Comparison of ENCODE assay signal across 8 mouse cellular contexts in genomic region chrX:101332031-101332374, GRCm38 (mm10). TPM values are rescaled to one million over a fixed set of nuclear protein-coding genes. Genes with fewer than 3 reads are reported as not detected.
DNase-seq lines count a peak whose midpoint lies in the region; ATAC-seq and TF ChIP-seq lines count a peak whose summit lies in the region.

No protein-coding gene starts in this region.

- peak overlapping the region; percentile 62 for H3K9ac ChIP-seq in embryonic facial prominence, embryonic 13.5 days
- H3K9ac ChIP-seq in hindbrain, embryonic 16.5 days (ENCODE audit: low read depth, low read length) = peak overlapping the region; percentile 43
- H3K9ac ChIP-seq in midbrain, embryonic 16.5 days (ENCODE audit: low read depth, low read length) = peak overlapping the region; percentile 52; the same call in 1 of the 2 replicates

- no peak for DNase-seq in left cerebral cortex, adult 2 months (ENCODE audit: extremely low spot score in 1 of 2, low spot score in 2 of 2)
- DNase-seq in left cerebral cortex, postnatal 36 days (ENCODE audit: low spot score in 2 of 2) = no peak
- DNase-seq in urinary bladder, postnatal 25 days (ENCODE audit: low spot score) = no peak
- no peak for DNase-seq in adrenal gland, postnatal 10 days
- DNase-seq in cerebellum, adult 9-10 months = no peak

- H3K36me3 ChIP-seq in embryonic facial prominence, embryonic 13.5 days = no peaks in the 10 kb centered on the region
- H3K36me3 ChIP-seq in hindbrain, embryonic 16.5 days (ENCODE audit: control insufficient read depth, insufficient read depth, low read length) = no peaks in the 10 kb centered on the region
- no peaks in the 10 kb centered on the region for H3K36me3 ChIP-seq in midbrain, embryonic 16.5 days (ENCODE audit: control insufficient read depth, insufficient read depth, low read length)

- peaks cover 5% of the 10 kb centered on the region; the same call in 1 of the 2 replicates for H3K4me1 ChIP-seq in embryonic facial prominence, embryonic 13.5 days
- no peaks in the 10 kb centered on the region for H3K4me1 ChIP-seq in hindbrain, embryonic 16.5 days (ENCODE audit: control insufficient read depth, insufficient read depth, low read depth, low read length)
- H3K4me1 ChIP-seq in midbrain, embryonic 16.5 days (ENCODE audit: control insufficient read depth, insufficient read depth, low read length) = no peaks in the 10 kb centered on the region; the same call in none of the 2 replicates

- peak overlapping the region; percentile 91 for H3K27ac ChIP-seq in left cerebral cortex, adult 2 months
- peak overlapping the region; percentile 92 for H3K27ac ChIP-seq in embryonic facial prominence, embryonic 13.5 days
- H3K27ac ChIP-seq in hindbrain, embryonic 16.5 days (ENCODE audit: low read depth, low read length) = peak overlapping the region; percentile 91
- H3K27ac ChIP-seq in midbrain, embryonic 16.5 days (ENCODE audit: low read length) = peak overlapping the region; percentile 93

- TF ChIP-seq CTCF in left cerebral cortex, adult 2 months (IDR thresholded peaks at IDR 0.05) = no peak

- no peaks in the 10 kb centered on the region for H3K9me3 ChIP-seq in embryonic facial prominence, embryonic 13.5 days
- H3K9me3 ChIP-seq in hindbrain, embryonic 16.5 days (ENCODE audit: control insufficient read depth, low read length) = no peaks in the 10 kb centered on the region
- H3K9me3 ChIP-seq in midbrain, embryonic 16.5 days (replicated peaks; ENCODE audit: control insufficient read depth, low read length, poor library complexity, severe bottlenecking) = no peaks in the 10 kb centered on the region

- ATAC-seq in embryonic facial prominence, embryonic 13.5 days (ENCODE audit: insufficient number of reproducible peaks, insufficient read depth, low FRiP score, low TSS enrichment, low read depth) = 0 out of 2 replicates have a peak, but pooled peaks have one; percentile 3
- ATAC-seq in hindbrain, embryonic 16.5 days = peak; percentile 34
- peak; percentile 36 for ATAC-seq in midbrain, embryonic 16.5 days

- H3K27me3 ChIP-seq in embryonic facial prominence, embryonic 13.5 days = peaks cover 4% of the 10 kb centered on the region; the same call in 1 of the 2 replicates
- no peaks in the 10 kb centered on the region for H3K27me3 ChIP-seq in hindbrain, embryonic 16.5 days (replicated peaks; ENCODE audit: control insufficient read depth, insufficient read depth, low read length)
- H3K27me3 ChIP-seq in midbrain, embryonic 16.5 days (ENCODE audit: control insufficient read depth, insufficient read depth, low read depth, low read length) = no peaks in the 10 kb centered on the region

- intact Hi-C loops in left cerebral cortex, adult 2 months (cut with DNase I) = loop anchor here (2.0 kb wide), 2 partner anchors 87 to 109 kb away; partner anchors contain the start of gene Snx12
- intact Hi-C loops in left cerebral cortex, postnatal 36 days (cut with DNase I) = loop anchor here (2.0 to 5.0 kb wide), 2 partner anchors 85 to 109 kb away; partner anchors contain the start of gene Snx12

- peak overlapping the region; percentile 52 for H3K4me2 ChIP-seq in embryonic facial prominence, embryonic 13.5 days
- H3K4me2 ChIP-seq in hindbrain, embryonic 16.5 days (ENCODE audit: low read length) = peak overlapping the region; percentile 53
- peak overlapping the region; percentile 50 for H3K4me2 ChIP-seq in midbrain, embryonic 16.5 days (ENCODE audit: low read length)

- WGBS in embryonic facial prominence, embryonic 13.5 days = 48% methylated on average over 9 of the region's 9 CpGs
- WGBS in hindbrain, embryonic 16.5 days = 41% methylated on average over 9 of the region's 9 CpGs
- WGBS in midbrain, embryonic 16.5 days = 41% methylated on average over 9 of the region's 9 CpGs

- H3K4me3 ChIP-seq in left cerebral cortex, adult 2 months = peak overlapping the region; percentile 44
- H3K4me3 ChIP-seq in embryonic facial prominence, embryonic 13.5 days = peak overlapping the region; percentile 37
- H3K4me3 ChIP-seq in hindbrain, embryonic 16.5 days (ENCODE audit: low read length) = peak overlapping the region; percentile 31
- peak overlapping the region; percentile 28 for H3K4me3 ChIP-seq in midbrain, embryonic 16.5 days (ENCODE audit: low read depth, low read length)

RNA-seq across cellular contexts. Expression of gene Nlgn3, which starts 33.0 kb away (rescaled TPM):
- total RNA-seq in left cerebral cortex, adult 2 months (2021) = 100 to 1,000 TPM; 159 to 160 TPM
- total RNA-seq in left cerebral cortex, postnatal 36 days (2021) = 100 to 1,000 TPM; 161 to 163 TPM
- polyA plus RNA-seq in embryonic facial prominence, embryonic 13.5 days (2015; fragmentation: Nextera tagmentation; extraction: Ambion mirVana) = 14.2 and 20.8 TPM in 2 replicates
- polyA plus RNA-seq in hindbrain, embryonic 16.5 days (2015; fragmentation: Nextera tagmentation; extraction: Ambion mirVana) = 88.0 and 92.3 TPM in 2 replicates
- 90.9 and 94.7 TPM in 2 replicates for polyA plus RNA-seq in midbrain, embryonic 16.5 days (2015; fragmentation: Nextera tagmentation; extraction: Ambion mirVana)
- total RNA-seq in adrenal gland, postnatal 10 days (2021) = 10 to 100 TPM; 10.6 to 10.7 TPM

RNA-seq across cellular contexts. Expression of gene Gjb1, which starts 44.2 kb away (rescaled TPM):
- 1 to 10 TPM; 6.4 to 8.8 TPM for total RNA-seq in left cerebral cortex, adult 2 months (2021)
- total RNA-seq in left cerebral cortex, postnatal 36 days (2021) = 10 to 100 TPM in 1 of 2 experiments, 1 to 10 TPM in 1; 8.9 to 15.1 TPM
- polyA plus RNA-seq in embryonic facial prominence, embryonic 13.5 days (2015; fragmentation: Nextera tagmentation; extraction: Ambion mirVana) = 1.8 TPM in 1 of 2 replicates, not detected in the other
- polyA plus RNA-seq in hindbrain, embryonic 16.5 days (2015; fragmentation: Nextera tagmentation; extraction: Ambion mirVana) = 1.3 and 2.2 TPM in 2 replicates
- 1.3 TPM in 2 replicates for polyA plus RNA-seq in midbrain, embryonic 16.5 days (2015; fragmentation: Nextera tagmentation; extraction: Ambion mirVana)
- total RNA-seq in adrenal gland, postnatal 10 days (2021) = 10 to 100 TPM; 42.2 to 80.7 TPM

RNA-seq across cellular contexts. Expression of gene Med12, which starts 58.2 kb away (rescaled TPM):
- total RNA-seq in left cerebral cortex, adult 2 months (2021) = 10 to 100 TPM; 21.8 to 25.8 TPM
- 10 to 100 TPM; 18.4 to 26.4 TPM for total RNA-seq in left cerebral cortex, postnatal 36 days (2021)
- 33.2 and 39.2 TPM in 2 replicates for polyA plus RNA-seq in embryonic facial prominence, embryonic 13.5 days (2015; fragmentation: Nextera tagmentation; extraction: Ambion mirVana)
- 17.6 and 25.2 TPM in 2 replicates for polyA plus RNA-seq in hindbrain, embryonic 16.5 days (2015; fragmentation: Nextera tagmentation; extraction: Ambion mirVana)
- 24.4 and 26.0 TPM in 2 replicates for polyA plus RNA-seq in midbrain, embryonic 16.5 days (2015; fragmentation: Nextera tagmentation; extraction: Ambion mirVana)
- 10 to 100 TPM; 34.0 to 44.9 TPM for total RNA-seq in adrenal gland, postnatal 10 days (2021)

Comparison
In these comparisons a context has a peak if more than half of its experiments do, and no peak if none do; other contexts are left out.
1. RNA of gene Nlgn3, which starts 33.0 kb away (total RNA-seq): 161 to 163 TPM in left cerebral cortex, postnatal 36 days and 159 to 160 TPM in left cerebral cortex, adult 2 months; 10.6 to 10.7 TPM in adrenal gland, postnatal 10 days; every median in the first group is over 10 times any median in the second.
2. Peak in every context shown above with its lines, with median percentiles within 50 percentile points of each other: H3K27ac ChIP-seq, H3K4me3 ChIP-seq, ATAC-seq, H3K4me2 ChIP-seq and H3K9ac ChIP-seq.